Mouse (Mus musculus) telencephalon, adult 2 months (tissue): ENCODE data around the gene Mrps21.
"Not testable (repeated sequence)": the region's sequence is repeated elsewhere in the genome, so short reads cannot be mapped to it uniquely, and the experiment has no call there.

Experiments
- DNase-seq: peaks from one replicate; pipeline ENCODE4 v3.0.0-alpha.2; 2011; ENCODE audit warnings: low read depth, low spot score

The Mrps21 gene

GRCm38 (mm10) chr3:95871392-95871867, at the start of gene Mrps21:
TSS of gene Mrps21 (minus strand) at chr3:95871519.
- DNase-seq = peak; percentile 91

- not testable (repeated sequence) for DNase-seq
These were observed 49.2 kb upstream of the Mrps21 start for GRCm38 (mm10) chr3:95920532-95920931.

- DNase-seq = no peak
These were observed 45.4 kb upstream of the Mrps21 start for GRCm38 (mm10) chr3:95916760-95917159.

DNA sequence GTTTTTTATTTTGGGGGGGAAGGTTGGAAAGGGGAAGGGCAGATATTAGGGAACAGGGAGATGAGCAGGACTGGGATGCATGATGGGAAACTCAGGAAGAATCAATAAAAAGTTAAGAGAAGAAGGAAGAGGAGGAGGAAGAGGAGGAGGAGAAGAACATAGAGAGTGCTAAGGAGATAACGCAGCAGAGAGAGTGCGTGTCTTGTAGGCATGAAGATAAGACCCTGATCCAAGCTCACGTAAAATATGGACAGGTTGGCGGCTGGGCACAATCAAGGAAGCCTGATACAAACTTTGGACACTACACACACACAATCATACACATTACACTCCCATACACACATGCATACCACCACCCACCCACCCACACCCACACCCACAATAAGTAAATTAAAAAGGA, 43.4 kb upstream of the Mrps21 start:
- DNase-seq = no peak

DNA sequence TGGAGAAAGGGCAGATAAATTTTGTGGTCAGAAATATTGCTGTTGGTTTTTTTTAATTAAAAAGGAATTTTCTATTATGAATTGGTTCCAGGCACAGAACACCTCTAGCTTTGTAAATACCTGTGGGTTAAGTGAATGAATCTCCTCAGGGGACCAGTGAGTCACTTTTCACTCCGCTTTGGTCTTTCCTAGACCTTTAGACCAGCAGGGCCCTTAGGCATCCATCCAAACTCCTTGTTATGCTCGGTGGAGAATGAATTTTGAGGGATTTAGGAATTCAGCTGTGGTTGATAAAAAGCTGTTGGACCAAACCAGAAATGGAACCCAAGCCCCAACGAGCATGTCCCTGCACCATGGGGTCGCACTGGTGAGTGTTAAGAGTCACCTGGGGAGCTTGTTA, 36.3 kb upstream of the Mrps21 start:
- no peak for DNase-seq

DNA sequence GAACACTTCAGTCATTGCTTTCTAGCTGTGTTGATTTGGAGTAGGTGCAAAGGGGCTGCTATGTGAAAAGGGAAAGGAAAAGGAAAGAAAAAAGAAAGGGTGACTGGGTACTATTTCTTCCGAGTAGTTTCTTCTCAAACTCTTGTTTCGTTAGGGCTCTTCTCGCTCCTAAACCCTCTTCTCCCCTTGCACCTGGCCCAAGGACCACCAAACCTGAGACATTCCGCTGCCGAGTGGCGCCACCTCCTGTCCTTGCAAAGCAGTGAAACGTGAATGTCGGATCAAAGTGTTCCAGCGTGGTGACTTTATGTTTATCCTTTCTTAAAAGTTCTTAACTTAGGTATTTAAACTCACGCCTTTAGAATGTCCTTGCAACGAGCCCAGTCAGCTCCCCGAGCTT, 35.5 kb upstream of the Mrps21 start:
- no peak for DNase-seq

GRCm38 (mm10) chr3:95905940-95906492, 34.7 kb upstream of the Mrps21 start:
- DNase-seq = no peak

- no peak for DNase-seq
These were observed 34.0 kb upstream of the Mrps21 start for GRCm38 (mm10) chr3:95905146-95905939.

DNA sequence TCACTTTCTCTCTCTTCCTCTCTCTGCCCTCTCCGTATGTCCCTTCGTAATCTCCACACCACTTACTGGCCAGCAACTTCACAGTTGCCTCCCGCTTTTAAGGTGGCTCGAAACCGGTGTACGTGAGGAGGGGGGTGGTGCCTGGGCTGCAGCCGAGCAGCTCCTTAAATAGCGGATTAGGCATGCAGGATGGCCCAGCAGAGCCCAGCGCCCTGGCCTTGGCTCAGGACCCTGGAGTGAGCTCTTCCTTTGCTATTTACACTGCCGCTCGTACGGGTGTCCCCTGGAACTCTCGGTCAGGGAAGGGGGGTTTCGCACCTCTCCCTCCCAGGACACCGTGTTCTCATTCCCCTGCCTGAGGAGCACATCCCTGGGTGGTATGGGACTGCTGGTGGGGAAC, 33.2 kb upstream of the Mrps21 start, which contains the start of gene Car14:
TSS of gene Car14 (minus strand) at position 124 of the 400 bp plus-strand sequence.
- no peak for DNase-seq

DNA sequence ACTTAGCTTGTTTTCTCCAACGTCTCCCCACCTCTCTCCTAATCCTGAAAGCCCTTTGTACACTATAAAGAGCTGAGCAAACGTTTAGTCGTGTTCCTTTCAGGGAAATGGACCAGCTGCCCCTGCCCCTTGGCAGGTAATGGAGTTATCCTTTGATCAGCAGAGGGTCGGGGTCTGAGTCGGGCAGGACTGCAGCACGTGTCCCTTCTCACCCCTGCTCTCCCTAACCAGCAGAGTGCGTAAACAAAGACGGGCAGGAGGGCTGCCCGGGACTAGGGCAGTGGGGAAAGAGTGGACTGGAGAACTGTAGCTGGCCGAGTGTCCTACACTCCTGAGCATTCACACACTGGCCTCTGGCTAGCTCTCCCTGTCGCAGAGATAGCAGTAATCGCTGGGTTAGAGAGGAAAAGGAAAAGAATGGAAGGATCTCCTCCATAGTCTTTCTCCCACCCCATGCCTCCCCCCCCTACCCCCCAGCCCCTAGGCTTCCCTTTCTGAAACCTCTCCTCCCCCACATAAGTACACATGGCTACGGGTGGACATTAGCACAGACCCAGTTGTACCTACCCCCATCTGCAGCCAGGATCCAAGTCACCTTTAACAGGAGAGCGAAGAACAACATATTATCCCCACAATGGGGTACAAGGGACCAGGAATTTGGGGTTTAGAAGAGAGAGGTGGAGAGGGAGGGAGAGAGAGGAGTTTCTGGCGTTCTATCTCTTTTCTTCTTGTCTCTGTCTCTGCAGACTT, 32.6 kb upstream of the Mrps21 start:
- no peak for DNase-seq

DNA sequence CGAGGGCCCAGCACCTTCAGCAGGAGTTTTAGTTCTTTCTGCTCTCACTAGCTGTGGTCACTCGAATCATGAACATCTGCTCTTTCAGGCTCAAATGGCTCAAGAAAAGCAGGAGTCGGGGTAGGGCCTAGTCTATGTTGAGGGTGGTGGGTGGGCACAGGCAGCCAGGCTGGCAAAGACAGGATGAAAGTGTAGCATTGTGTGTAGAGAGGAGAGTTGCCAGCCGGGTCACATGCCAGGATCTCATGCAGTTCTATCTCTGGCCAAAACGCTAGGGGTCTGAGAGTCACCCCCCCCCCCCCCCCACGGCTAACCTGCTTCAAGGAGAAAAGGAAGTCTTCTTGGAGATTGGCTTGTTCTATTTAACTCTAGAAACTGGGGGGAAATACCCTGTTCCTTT, 31.3 kb upstream of the Mrps21 start:
- DNase-seq = no peak

- DNase-seq = no peak
These were observed 31.0 kb upstream of the Mrps21 start for GRCm38 (mm10) chr3:95902373-95902625.

GRCm38 (mm10) chr3:95901616-95902372, 30.5 kb upstream of the Mrps21 start:
- DNase-seq = no peak

DNA sequence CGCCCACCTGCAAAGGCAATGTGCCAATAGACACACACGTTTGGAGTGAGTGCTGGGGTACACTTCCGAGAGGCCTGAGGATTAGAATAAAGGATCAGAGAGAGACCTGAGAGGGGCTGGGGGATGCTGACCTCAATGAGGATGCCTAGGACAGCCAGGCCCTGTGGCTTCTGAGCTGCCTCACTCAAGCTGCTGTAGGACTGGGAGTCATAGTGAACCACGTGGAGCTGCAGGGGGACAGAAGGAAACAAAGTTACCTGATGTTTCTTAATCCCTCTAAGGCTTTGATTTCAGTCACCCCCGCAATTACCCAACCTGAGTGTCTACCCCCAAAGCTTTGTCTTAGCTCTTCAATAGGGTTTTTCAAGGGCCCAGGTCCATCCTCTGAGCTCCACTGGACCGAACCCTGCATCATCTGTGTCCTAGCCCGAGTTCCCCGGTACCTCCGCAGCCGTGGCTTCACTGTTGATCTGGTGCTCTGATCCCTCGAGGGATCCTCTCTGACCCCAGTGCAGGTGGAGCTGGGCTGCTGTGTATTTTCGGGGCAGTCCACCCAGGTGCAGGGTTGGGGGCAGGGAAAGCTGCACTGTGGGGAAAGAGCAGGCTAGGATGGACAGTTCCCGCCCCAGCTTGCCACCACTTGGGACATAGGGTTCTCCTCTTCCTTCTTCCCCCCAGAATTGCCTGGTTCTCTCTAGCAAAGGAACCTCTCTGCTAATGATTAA, 28.6 kb upstream of the Mrps21 start:
- no peak for DNase-seq

GRCm38 (mm10) chr3:95895501-95895900, 24.2 kb upstream of the Mrps21 start:
- DNase-seq = not testable (repeated sequence)

DNA sequence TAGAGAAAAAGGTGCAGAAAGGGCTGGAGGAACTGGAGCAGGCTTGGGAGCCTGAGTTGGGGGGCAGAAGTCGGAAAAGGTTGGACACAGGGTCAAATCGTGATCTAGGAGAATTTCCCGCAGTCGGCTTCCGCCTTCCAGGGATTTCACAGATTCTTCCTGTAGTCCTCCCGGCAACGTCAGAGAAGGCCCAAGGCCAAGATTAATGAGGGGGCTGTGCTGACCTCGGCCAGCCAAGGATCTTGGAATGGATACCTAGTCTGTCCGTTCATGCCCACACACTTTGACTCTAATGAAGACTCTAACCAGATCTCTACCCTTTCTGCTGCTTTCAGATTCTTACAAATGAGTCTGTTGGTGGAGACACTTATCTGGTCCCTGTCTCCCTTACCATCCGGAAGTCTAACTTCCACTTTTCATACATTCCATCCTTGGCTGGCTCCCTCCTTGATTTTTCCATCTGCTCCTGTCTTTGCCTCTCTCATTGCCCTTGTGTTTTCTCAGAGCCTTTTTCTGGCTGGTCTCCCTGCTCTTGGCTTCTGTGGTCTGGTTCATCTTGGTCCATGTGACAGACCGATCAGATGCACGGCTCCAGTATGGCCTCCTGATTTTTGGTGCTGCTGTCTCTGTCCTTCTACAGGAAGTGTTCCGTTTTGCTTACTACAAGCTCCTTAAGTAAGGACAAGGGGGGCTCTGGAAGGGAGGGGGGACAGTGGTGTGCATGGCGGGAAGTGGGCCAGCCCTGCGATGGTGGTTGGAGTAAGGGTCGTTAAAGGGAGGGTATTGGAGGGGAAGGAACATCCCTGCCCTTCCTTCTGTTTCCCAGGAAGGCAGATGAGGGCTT, 23.2 kb upstream of the Mrps21 start:
- DNase-seq = no peak

DNA sequence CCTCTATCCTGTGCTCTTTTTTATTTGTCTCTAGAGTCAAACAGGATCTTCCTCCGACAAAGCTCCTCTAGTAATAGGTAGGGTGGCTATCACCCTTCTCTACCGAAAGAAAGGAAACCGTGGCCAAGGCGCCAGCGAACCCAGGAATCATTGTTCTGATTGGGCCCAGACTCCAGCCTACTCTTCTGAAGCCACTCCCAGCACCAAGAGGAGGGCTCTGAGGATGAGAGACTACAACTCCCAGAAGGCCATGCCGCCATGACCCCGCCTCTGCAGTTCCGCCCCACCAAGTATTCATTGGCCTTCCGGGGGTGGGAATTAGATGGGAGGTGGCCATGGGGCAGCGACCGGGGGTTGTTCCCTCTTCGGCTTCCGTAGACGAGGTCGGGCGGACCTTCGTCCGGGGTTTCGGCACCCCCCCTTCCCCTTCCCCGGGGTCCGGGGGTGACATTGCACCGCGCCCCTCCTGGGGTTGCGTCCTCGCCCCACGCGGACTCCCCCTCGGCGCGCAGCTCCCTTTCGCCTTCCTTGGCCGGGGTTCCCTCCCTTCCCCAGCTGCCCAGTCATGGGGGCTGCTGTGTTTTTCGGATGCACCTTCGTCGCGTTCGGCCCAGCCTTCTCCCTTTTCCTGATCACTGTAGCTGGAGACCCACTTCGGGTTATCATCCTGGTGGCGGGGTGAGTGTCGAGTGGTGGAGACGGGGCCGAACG, 22.4 kb upstream of the Mrps21 start, which contains the start of gene Aph1a:
TSS of gene Aph1a (plus strand) at position 364 of the 711 bp plus-strand sequence.
- DNase-seq = peak; percentile 99

DNA sequence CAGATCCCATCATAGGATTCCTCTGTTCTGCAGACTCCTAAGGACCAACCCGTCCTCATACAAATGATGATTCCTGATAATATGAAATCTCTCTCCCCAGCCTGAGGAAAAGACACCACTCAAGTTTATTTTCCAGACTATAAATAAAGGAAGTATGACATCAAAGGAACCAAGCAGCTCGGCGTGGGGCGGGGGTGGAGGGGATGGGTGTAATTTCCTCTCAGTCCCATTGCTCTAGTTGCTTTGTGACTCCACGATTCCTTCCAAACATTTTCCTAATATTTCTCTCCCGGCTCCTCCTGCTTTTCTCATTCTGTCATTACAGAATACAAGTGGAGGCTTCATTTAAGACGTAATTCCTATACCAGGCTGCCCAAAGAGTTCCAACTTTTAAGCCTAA, 21.8 kb upstream of the Mrps21 start:
- DNase-seq = no peak
